Mouse (Mus musculus): ENCODE results near the gene Pten.

- TF ChIP-seq CTCF (conservative IDR thresholded peaks at IDR 0.05 in 1 of 2, IDR thresholded peaks at IDR 0.05 in 1 of 2; ENCODE audit: low read depth in 2 of 2, low read length in 2 of 2) = no peak
- TF ChIP-seq NRF1 (IDR thresholded peaks at IDR 0.05; ENCODE audit: low read depth, low read length) = no peak
- TF ChIP-seq KAT2A (IDR thresholded peaks at IDR 0.05; ENCODE audit: insufficient replicate concordance, low read length) = no peak
- no peak for TF ChIP-seq POLR2A (IDR thresholded peaks at IDR 0.05; ENCODE audit: low read depth, low read length)
- TF ChIP-seq HCFC1 (IDR thresholded peaks at IDR 0.05; ENCODE audit: low read depth, low read length) = no peak
- no peak for TF ChIP-seq MXI1 (IDR thresholded peaks at IDR 0.05; ENCODE audit: low read depth, low read length)
- TF ChIP-seq ZMIZ1 (IDR thresholded peaks at IDR 0.05; ENCODE audit: low read depth, low read length) = no peak
- no peak for TF ChIP-seq MYC (IDR thresholded peaks at IDR 0.05; ENCODE audit: low read depth, low read length)
- TF ChIP-seq ZNF384 (IDR thresholded peaks at IDR 0.05; ENCODE audit: low read depth, low read length) = no peak
- TF ChIP-seq TBP (conservative IDR thresholded peaks at IDR 0.05; ENCODE audit: low read depth, low read length) = no peak
- TF ChIP-seq RAD21 (IDR thresholded peaks at IDR 0.05; ENCODE audit: low read depth, low read length) = no peak
These were observed 95.0 kb downstream of the Pten start for GRCm38 (mm10) chr19:32852306-32852705.
